Mouse (Mus musculus): ENCODE measurements around the gene Xrcc5.

DNA sequence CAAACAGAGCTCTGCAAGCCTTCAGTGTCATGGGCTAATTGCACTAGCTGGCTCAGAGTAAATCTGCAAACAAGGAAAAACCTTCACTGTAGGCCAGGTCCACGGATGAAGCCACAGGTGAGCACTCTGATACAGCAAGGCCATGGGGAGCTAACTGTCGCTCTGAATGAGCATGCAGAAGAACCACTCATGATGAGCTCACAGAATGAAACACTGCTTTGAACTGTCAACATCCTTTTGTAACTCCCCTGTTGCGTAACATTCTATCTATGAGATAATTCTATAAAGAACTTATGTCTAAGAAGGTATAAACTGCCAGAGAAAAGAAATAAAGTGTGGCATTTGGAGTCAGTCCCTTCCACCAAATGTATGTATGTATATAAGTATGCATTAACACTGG lies 44.1 kb upstream of the Xrcc5 start:
- TF ChIP-seq EP300 (IDR thresholded peaks at IDR 0.05; ENCODE audit: low read depth): no peak
- no peak for TF ChIP-seq CTCF (IDR thresholded peaks at IDR 0.05; ENCODE audit: low read depth)
